Mouse (Mus musculus): ENCODE results near the gene Emsy. TPM values are rescaled to one million over a fixed set of nuclear protein-coding genes. Genes with fewer than 3 reads are reported as not detected.

The Emsy gene
- total RNA-seq, 2 experiments from 2014 or later, result 37.3 to 79.9 TPM

GRCm38 (mm10) chr7:98580441-98580840, 76.1 kb downstream of the Emsy start:
- no peak for ATAC-seq (ENCODE audit: poor library complexity, severe bottlenecking)

- ATAC-seq (ENCODE audit: poor library complexity, severe bottlenecking), result no peak
Measured at GRCm38 (mm10) chr7:98579731-98580130, 76.9 kb downstream of the Emsy start.

GRCm38 (mm10) chr7:98577461-98577860, 79.1 kb downstream of the Emsy start:
- no peak for ATAC-seq (ENCODE audit: poor library complexity, severe bottlenecking)

- ATAC-seq (ENCODE audit: poor library complexity, severe bottlenecking), result 0 out of 2 replicates have a peak, but pooled peaks have one; percentile 24
Measured at GRCm38 (mm10) chr7:98575651-98576239, 80.8 kb downstream of the Emsy start.

DNA sequence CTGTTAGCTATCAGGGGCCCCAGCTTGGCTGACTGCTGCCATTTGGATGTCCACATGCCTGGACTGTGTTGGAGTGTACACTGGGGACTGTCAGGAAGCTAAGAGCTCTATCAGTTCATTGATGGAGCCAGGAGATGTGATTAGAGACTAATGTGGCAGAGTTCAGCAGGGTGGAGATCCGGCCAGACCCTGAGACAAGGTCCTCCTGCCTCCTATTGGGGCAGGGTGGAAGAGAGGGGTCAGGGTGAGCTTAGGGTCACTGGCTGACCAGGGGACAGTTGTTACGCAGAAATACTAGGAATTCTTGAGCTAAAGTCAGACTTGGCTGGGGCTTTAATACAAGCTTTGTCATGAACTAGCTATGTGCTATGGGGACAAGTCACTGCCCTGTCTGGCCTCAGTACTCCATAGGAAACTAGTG, 81.8 kb downstream of the Emsy start:
- no peak for ATAC-seq (ENCODE audit: poor library complexity, severe bottlenecking)

DNA sequence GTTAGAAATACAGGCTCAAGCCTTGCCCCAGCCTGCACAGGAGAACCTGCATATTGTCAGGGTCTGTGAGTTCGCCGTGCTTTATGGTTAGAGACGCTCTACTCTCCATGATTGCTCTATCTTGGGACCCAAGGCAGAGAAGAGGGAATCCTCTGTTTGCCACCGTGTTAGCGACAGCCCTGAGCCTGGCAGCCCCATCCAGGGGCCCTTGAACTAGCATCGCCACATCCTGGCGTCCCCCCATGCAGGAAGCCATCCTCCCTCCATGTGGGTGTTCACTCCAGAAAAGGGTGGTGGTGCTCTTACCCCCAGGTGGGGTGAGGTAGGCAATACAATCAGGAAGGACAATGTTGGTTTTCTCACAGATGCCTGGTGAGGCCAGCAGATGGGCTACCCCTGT, 82.3 kb downstream of the Emsy start:
- no peak for ATAC-seq (ENCODE audit: poor library complexity, severe bottlenecking)

GRCm38 (mm10) chr7:98573231-98573781, 83.3 kb downstream of the Emsy start:
- no peak for ATAC-seq (ENCODE audit: poor library complexity, severe bottlenecking)

DNA sequence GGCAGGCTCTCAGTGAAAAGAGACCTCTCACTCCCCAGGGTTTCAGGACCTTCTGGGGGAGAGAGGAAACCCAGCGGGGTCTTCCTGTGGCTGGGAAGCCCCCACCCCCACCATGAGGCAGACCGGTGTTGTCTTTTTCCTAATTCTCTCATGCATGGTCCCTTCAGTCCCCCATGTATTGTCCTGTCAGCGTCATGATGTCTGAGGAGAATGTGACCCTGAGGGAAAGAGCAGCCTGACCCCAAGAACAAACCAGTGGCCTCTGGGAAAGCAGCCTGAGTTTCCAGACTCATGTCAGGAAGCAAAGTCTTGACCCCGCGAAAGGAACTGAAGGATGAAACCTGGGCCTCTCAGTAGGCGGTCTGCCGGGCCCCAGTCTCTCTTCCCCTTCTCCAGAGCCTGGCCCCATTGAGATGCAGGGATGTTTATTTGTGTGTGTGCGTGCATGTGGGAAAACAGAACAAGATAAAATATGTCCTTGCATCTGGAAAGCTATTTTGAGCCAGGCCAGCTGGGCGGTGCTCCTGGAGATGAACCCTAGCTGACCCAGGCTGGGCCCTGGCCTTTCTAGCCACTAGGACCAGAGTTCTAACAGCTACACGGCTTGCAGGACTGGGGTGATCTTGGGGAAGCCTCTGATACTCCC, 84.2 kb downstream of the Emsy start:
- no peak for ATAC-seq (ENCODE audit: poor library complexity, severe bottlenecking)

- no peak for ATAC-seq (ENCODE audit: poor library complexity, severe bottlenecking)
Measured at GRCm38 (mm10) chr7:98570824-98571505, 85.6 kb downstream of the Emsy start.

DNA sequence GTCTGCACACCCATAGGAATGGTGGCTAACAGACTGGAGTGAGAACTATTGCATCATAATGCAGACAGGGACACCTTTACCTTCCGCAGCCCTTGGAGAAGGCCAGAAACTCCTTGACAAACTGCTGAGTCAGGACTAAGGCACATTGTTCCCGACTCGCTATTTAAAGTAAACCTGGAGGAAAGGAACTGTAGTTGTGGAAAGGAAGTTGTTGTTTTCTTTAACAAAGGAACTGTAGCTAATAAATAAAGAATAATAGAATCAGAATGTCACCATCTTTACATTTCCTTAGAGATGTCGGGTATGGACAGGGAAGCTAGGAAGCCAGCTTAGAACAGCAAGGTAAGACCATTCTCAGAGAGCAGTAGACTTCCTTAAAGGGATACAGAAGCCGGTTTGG, 89.5 kb downstream of the Emsy start:
- no peak for ATAC-seq (ENCODE audit: poor library complexity, severe bottlenecking)

DNA sequence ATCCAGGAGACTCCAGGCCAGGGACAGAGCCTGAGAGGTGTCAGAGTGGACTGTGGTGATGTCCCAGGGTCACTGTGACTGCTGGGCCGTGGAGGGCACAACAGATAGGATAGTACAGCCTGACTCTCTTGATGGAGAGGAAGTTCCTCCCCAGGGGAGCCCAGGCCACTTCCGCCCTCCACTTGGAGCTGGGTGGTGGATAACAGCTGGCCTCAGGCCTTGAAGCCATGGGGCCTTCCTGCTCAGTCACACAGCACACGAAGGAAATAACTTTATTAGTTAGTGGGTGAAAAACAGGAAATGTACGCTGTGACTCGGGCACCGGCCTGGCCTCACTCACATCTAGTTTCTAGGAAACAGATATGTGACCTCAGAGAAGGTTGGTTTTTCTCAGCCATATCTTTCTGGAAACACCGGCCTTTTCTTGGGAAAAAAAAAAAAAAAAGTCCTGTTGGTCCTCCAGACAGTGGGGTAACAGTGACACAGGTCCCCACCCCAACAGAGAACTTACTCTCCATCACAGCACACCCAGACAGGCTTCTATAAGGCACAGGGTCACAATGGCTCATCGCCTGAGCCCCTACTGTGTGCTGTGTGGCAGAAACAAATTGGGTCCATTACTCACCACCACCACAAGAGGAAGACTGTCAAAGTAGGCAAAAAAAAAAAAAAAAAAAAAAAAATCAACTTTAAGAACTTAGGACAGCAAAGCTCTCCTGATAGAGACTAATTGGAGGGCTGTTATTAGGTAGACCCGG, 91.8 kb downstream of the Emsy start:
- peak; percentile 47 for ATAC-seq (ENCODE audit: poor library complexity, severe bottlenecking)

DNA sequence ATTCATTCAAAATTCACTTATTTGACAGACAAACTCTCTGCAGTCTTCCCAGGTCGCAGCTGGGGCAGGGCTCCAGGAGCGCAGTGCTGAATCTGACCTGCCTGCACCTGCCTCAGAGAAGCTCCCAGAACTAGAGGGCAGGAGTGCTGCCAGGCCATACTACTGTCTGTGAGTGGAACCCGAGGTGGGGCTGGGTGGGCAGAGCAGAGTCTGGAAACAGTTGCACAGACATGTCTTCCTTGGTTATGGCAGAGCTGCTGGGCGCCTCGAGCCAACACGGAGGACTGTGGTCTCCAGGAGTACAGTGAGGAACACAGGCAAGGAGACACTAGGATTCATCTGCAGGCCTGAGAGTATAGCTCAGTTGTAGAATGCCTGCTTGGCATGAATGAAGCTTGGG, 92.6 kb downstream of the Emsy start:
- no peak for ATAC-seq (ENCODE audit: poor library complexity, severe bottlenecking)

GRCm38 (mm10) chr7:98562966-98563365, 93.6 kb downstream of the Emsy start:
- no peak for ATAC-seq (ENCODE audit: poor library complexity, severe bottlenecking)

- ATAC-seq (ENCODE audit: poor library complexity, severe bottlenecking), result no peak
Measured at GRCm38 (mm10) chr7:98562186-98562585, 94.4 kb downstream of the Emsy start.

- ATAC-seq (ENCODE audit: poor library complexity, severe bottlenecking), result no peak
Measured at GRCm38 (mm10) chr7:98561556-98562164, 94.9 kb downstream of the Emsy start.

- no peak for ATAC-seq (ENCODE audit: poor library complexity, severe bottlenecking)
Measured at GRCm38 (mm10) chr7:98558128-98558921, 98.3 kb downstream of the Emsy start.

GRCm38 (mm10) chr7:98556767-98557394, 99.7 kb downstream of the Emsy start:
- ATAC-seq (ENCODE audit: poor library complexity, severe bottlenecking), result no peak

GRCm38 (mm10) chr7:98551041-98551440, 105.5 kb downstream of the Emsy start:
- no peak for ATAC-seq (ENCODE audit: poor library complexity, severe bottlenecking)

- ATAC-seq (ENCODE audit: poor library complexity, severe bottlenecking), result no peak
Measured at GRCm38 (mm10) chr7:98550596-98550995, 106.0 kb downstream of the Emsy start.
